Mouse (Mus musculus) MEL (cell line): ENCODE measurements at regions not wholly inside any gene's neighbourhood (a gene's known extent, or its start where the extent isn't known, plus 50 kb on each side); places are given as distances from the start of the nearest gene placed in this dataset.

Source experiments
- DNase-seq: peaks from one replicate; pipeline ENCODE4 v3.0.0; 2011; ENCODE audit warnings: low read depth, low spot score
- H3K27ac ChIP-seq: 2 replicates; pipeline ENCODE4 v1.5.1; 2012; ENCODE audit warnings: low read depth, mild to moderate bottlenecking, control low read depth, low read length, moderate library complexity; ENCODE audit not compliant: control insufficient read depth
- H3K27me3 ChIP-seq, 2 experiments: fragments of 150-350 bp in 1 of 2; sonication (generic) in 1 of 2; 2 replicates each; pipeline ENCODE4 v1.6.1; 2012; ENCODE audit warnings: low read length in 2 of 2, mild to moderate bottlenecking in 2 of 2, improper control_type of control experiment in 1 of 2, moderate library complexity in 1 of 2; ENCODE audit not compliant: insufficient read depth in 2 of 2, control insufficient read depth in 1 of 2
- H3K36me3 ChIP-seq, 2 experiments: 2 replicates each; pipeline ENCODE4 v1.6.1; 2012 to 2014; ENCODE audit warnings: low read length in 2 of 2, improper control_type of control experiment in 1 of 2, inconsistent platforms in 1 of 2, mild to moderate bottlenecking in 1 of 2; ENCODE audit not compliant: insufficient read depth in 2 of 2, control insufficient read depth in 1 of 2
- H3K4me1 ChIP-seq, 2 experiments: fragments of 150-350 bp in 1 of 2; sonication (generic) in 1 of 2; 2 replicates each; pipeline ENCODE4 v1.6.1; 2012; ENCODE audit warnings: low read length in 2 of 2, improper control_type of control experiment in 1 of 2, mild to moderate bottlenecking in 1 of 2; ENCODE audit not compliant: insufficient read depth in 2 of 2, control insufficient read depth in 1 of 2
- H3K4me3 ChIP-seq, 2 experiments: fragments of 150-350 bp in 1 of 2; sonication (generic) in 1 of 2; 2 replicates each; pipeline ENCODE4 v1.5.1; 2012; ENCODE audit warnings: low read depth in 2 of 2, low read length in 2 of 2, mild to moderate bottlenecking in 2 of 2, moderate library complexity in 2 of 2, control low read depth in 1 of 2, improper control_type of control experiment in 1 of 2; ENCODE audit not compliant: control insufficient read depth in 1 of 2, insufficient read depth in 1 of 2
- H3K79me2 ChIP-seq: 2 replicates; pipeline ENCODE4 v1.6.1; 2012; ENCODE audit warnings: mild to moderate bottlenecking, low read length, moderate library complexity; ENCODE audit not compliant: control insufficient read depth, poor library complexity, insufficient read depth
- H3K9ac ChIP-seq: 2 replicates; pipeline ENCODE4 v1.6.1; 2012; ENCODE audit warnings: low read depth, mild to moderate bottlenecking, control low read depth, low read length, moderate library complexity; ENCODE audit not compliant: control insufficient read depth, poor library complexity, severe bottlenecking
- H3K9me3 ChIP-seq: fragments of 150-350 bp; sonication (generic); replicated peaks from 2 replicates; pipeline ENCODE4 v1.6.1; 2012; ENCODE audit warnings: mild to moderate bottlenecking, low read length, improper control_type of control experiment, moderate library complexity; ENCODE audit not compliant: insufficient read depth
- BHLHE40 ChIP-seq: IDR thresholded peaks from 2 replicates; pipeline ENCODE4 v1.6.1; 2012; ENCODE audit warnings: low read depth, mild to moderate bottlenecking, inconsistent platforms, low read length, improper control_type of control experiment, borderline replicate concordance
- CHD1 ChIP-seq: IDR thresholded peaks from 2 replicates; pipeline ENCODE4 v1.6.1; 2012; ENCODE audit warnings: low read depth, mild to moderate bottlenecking, inconsistent platforms, low read length, improper control_type of control experiment
- EP300 ChIP-seq, 2 experiments: IDR thresholded peaks; 2 replicates each; pipeline ENCODE4 v1.6.1; 2011; ENCODE audit warnings: improper control_type of control experiment in 2 of 2, low read length in 2 of 2, low read depth in 1 of 2, mild to moderate bottlenecking in 1 of 2
- GABPA ChIP-seq: IDR thresholded peaks from 2 replicates; pipeline ENCODE4 v1.6.1; 2012; ENCODE audit warnings: low read depth, mild to moderate bottlenecking, inconsistent platforms, low read length, improper control_type of control experiment, moderate library complexity
- MAX ChIP-seq: IDR thresholded peaks from 2 replicates; pipeline ENCODE4 v1.6.1; 2011; ENCODE audit warnings: low read length, improper control_type of control experiment
- MAZ ChIP-seq: IDR thresholded peaks from 2 replicates; pipeline ENCODE4 v1.6.1; 2012; ENCODE audit warnings: low read depth, mild to moderate bottlenecking, inconsistent platforms, low read length, improper control_type of control experiment
- MEF2A ChIP-seq: IDR thresholded peaks from 2 replicates; pipeline ENCODE4 v1.6.1; 2014; ENCODE audit warnings: low read depth, mild to moderate bottlenecking, inconsistent platforms, low read length, improper control_type of control experiment; ENCODE audit not compliant: poor library complexity, insufficient replicate concordance, severe bottlenecking; ENCODE audit errors: extremely low read depth
- MXI1 ChIP-seq: IDR thresholded peaks from 2 replicates; pipeline ENCODE4 v1.6.1; 2011; ENCODE audit warnings: mild to moderate bottlenecking, low read depth, low read length, improper control_type of control experiment
- MYB ChIP-seq: IDR thresholded peaks from 2 replicates; pipeline ENCODE4 v1.6.1; 2011; ENCODE audit warnings: mild to moderate bottlenecking, low read depth, low read length, improper control_type of control experiment
- NELFE ChIP-seq: IDR thresholded peaks from 2 replicates; pipeline ENCODE4 v1.6.1; 2011; ENCODE audit warnings: low read depth, low read length, improper control_type of control experiment
- POLR2A ChIP-seq, 2 experiments: IDR thresholded peaks; 2 replicates each; pipeline ENCODE4 v1.6.1; 2011 to 2012; ENCODE audit warnings: low read length in 2 of 2, mild to moderate bottlenecking in 2 of 2, control low read depth in 1 of 2, improper control_type of control experiment in 1 of 2, low read depth in 1 of 2, moderate library complexity in 1 of 2; ENCODE audit not compliant: control insufficient read depth in 1 of 2, insufficient read depth in 1 of 2, poor library complexity in 1 of 2
- POLR2AphosphoS2 ChIP-seq: IDR thresholded peaks from 2 replicates; pipeline ENCODE4 v1.6.1; 2011; ENCODE audit warnings: low read length, improper control_type of control experiment
- POLR2AphosphoS5 ChIP-seq: IDR thresholded peaks from 2 replicates; pipeline ENCODE4 v1.6.1; 2012; ENCODE audit warnings: low read depth, borderline replicate concordance, mild to moderate bottlenecking, inconsistent platforms, low read length, moderate library complexity, mixed read lengths
- RCOR1 ChIP-seq: IDR thresholded peaks from 2 replicates; pipeline ENCODE4 v1.6.1; 2012; ENCODE audit warnings: low read depth, mild to moderate bottlenecking, inconsistent platforms, low read length, improper control_type of control experiment
- TAL1 ChIP-seq: IDR thresholded peaks from 2 replicates; pipeline ENCODE4 v1.6.1; 2012; ENCODE audit warnings: mild to moderate bottlenecking, inconsistent platforms, low read length, moderate library complexity, mixed read lengths
- TBP ChIP-seq: IDR thresholded peaks from 2 replicates; pipeline ENCODE4 v1.8.0; 2011; ENCODE audit warnings: low read depth, low read length, improper control_type of control experiment
- TCF12 ChIP-seq: IDR thresholded peaks from 2 replicates; pipeline ENCODE4 v1.6.1; 2014; ENCODE audit warnings: low read depth, mild to moderate bottlenecking, inconsistent platforms, low read length, improper control_type of control experiment, moderate library complexity
- USF1 ChIP-seq: IDR thresholded peaks from 2 replicates; pipeline ENCODE4 v1.6.1; 2014; ENCODE audit warnings: low read depth, mild to moderate bottlenecking, inconsistent platforms, low read length, improper control_type of control experiment, moderate library complexity
- ZKSCAN1 ChIP-seq: IDR thresholded peaks from 2 replicates; pipeline ENCODE4 v1.6.1; 2012; ENCODE audit warnings: low read depth, mild to moderate bottlenecking, inconsistent platforms, low read length, improper control_type of control experiment, moderate library complexity
- ZNF384 ChIP-seq: IDR thresholded peaks from 2 replicates; pipeline ENCODE4 v1.6.1; 2012; ENCODE audit warnings: low read depth, mild to moderate bottlenecking, inconsistent platforms, low read length, improper control_type of control experiment

DNA sequence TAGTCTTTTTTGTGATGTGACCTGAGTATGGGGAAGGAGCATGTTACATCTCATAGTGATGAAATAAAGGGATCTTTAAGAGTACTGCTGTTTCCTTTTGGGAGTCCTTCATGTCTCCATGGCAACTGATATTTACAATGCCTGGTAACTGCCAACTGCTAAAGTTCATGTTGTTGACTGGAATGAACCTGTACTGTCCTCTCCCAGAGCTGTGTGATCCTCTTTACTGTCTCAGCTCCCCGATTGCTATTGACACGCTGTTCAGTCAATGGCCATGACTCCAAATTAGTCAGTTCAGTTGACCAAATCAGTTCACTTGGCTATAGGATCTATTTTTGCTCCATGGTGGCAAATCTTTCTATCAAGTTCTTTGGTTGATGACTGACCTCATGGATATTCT lies 167.8 kb upstream of the H2al1a start:
- DNase-seq, result no peak
- Histone ChIP-seq H3K27ac (no peak overlapping the region), H3K4me1 (no peaks in the 10 kb centered on the region), H3K9ac (no peak overlapping the region), H3K36me3 (no peaks in the 10 kb centered on the region), H3K9me3 (no peaks in the 10 kb centered on the region), H3K27me3 (no peaks in the 10 kb centered on the region), H3K4me3 (no peak overlapping the region), H3K79me2 (no peaks in the 10 kb centered on the region)
- TF ChIP-seq TCF12 (no peak), MAZ (no peak), NELFE (no peak), POLR2AphosphoS2 (no peak), POLR2AphosphoS5 (no peak), MXI1 (no peak)

DNA sequence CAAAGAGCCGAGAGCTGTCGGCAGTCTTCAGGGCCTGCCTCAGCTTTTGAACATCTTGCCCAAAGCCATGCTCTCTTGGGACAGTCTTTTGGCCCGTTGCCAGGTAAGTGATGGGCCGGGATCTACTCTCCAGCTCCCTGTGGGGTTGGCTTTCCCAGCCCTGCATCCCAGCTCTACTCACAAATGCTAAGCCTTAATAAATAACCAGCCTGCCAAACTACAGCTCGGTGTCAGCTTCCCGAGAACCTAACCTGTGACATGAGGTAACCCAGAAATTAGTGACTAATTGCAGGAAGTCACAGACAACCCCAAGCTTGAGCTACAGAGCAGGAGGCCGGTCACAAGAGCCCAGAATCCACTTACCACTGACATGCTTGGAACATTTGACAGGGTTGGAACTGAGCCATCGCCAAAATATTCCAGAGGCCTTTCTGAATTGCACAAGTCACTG lies 159.1 kb upstream of the H2al1a start:
- Histone ChIP-seq H3K9ac (no peak overlapping the region), H3K79me2 (no peaks in the 10 kb centered on the region), H3K36me3 (no peaks in the 10 kb centered on the region), H3K4me1 (no peaks in the 10 kb centered on the region), H3K9me3 (no peaks in the 10 kb centered on the region), H3K4me3 (no peak overlapping the region), H3K27me3 (no peaks in the 10 kb centered on the region), H3K27ac (no peak overlapping the region)
- no peak for DNase-seq
- TF ChIP-seq TBP (no peak), GABPA (no peak), MAZ (no peak), POLR2A (IDR thresholded peaks at IDR 0.05; ENCODE audit: control insufficient read depth in 1 of 2, insufficient read depth in 1 of 2, low read depth in 1 of 2, low read length in 2 of 2, poor library complexity in 1 of 2) (no peak), POLR2AphosphoS2 (no peak), NELFE (no peak), TCF12 (no peak), ZKSCAN1 (no peak), RCOR1 (no peak), ZNF384 (no peak), BHLHE40 (no peak), EP300 (IDR thresholded peaks at IDR 0.05; ENCODE audit: low read depth in 1 of 2, low read length in 2 of 2) (no peak), USF1 (no peak), MYB (no peak), MAX (no peak), CHD1 (no peak), TAL1 (no peak), MEF2A (no peak)
